Mouse (Mus musculus): Measurements from ENCODE around the gene Gm44503. TPM values are rescaled to one million over a fixed set of nuclear protein-coding genes. Genes with fewer than 3 reads are reported as not detected.

The Gm44503 gene
- total RNA-seq, 2 experiments from 2014 or later, result 0.56 TPM; not detected in 1

- no peak for DNase-seq (ENCODE audit: low spot score)
- intact Hi-C loops (cut with DNase I), result loop anchor here (2.0 kb wide), 1 partner anchor 121 kb away; no protein-coding TSS in a partner anchor
These were observed 11.2 kb downstream of the Gm44503 start for GRCm38 (mm10) chr9:72969874-72970273.

- intact Hi-C loops (cut with DNase I), result no loop called here
- no peak for DNase-seq (ENCODE audit: low spot score)
These were observed 13.8 kb downstream of the Gm44503 start for GRCm38 (mm10) chr9:72972435-72972834.

- intact Hi-C loops (cut with DNase I), result no loop called here
These were observed 14.3 kb downstream of the Gm44503 start for GRCm38 (mm10) chr9:72972984-72973383.

GRCm38 (mm10) chr9:72974734-72975133 is 16.1 kb downstream of the Gm44503 start:
- intact Hi-C loops (cut with DNase I), result no loop called here
- no peak for DNase-seq (ENCODE audit: low spot score)

More at GRCm38 (mm10) chr9:72972984-72973383, 14.3 kb downstream of the Gm44503 start:
- DNase-seq (ENCODE audit: low spot score), result no peak

- DNase-seq (ENCODE audit: low spot score), result no peak
- intact Hi-C loops (cut with DNase I), result no loop called here
These were observed 16.6 kb downstream of the Gm44503 start for GRCm38 (mm10) chr9:72975242-72975641.

GRCm38 (mm10) chr9:72983066-72983465 is 24.4 kb downstream of the Gm44503 start:
- no peak for DNase-seq (ENCODE audit: low spot score)
- intact Hi-C loops (cut with DNase I), result no loop called here

- DNase-seq (ENCODE audit: low spot score), result peak; percentile 95
- intact Hi-C loops (cut with DNase I), result loop anchor here (2.0 kb wide), 1 partner anchor 53 kb away; no protein-coding TSS in a partner anchor
These were observed 26.9 kb downstream of the Gm44503 start, which contains the start of the genes Ccpg1os and Ccpg1 for GRCm38 (mm10) chr9:72985250-72986220. Ccpg1os (minus strand) TSS chr9:72985382. Ccpg1 (plus strand) TSS chr9:72985429.

- no peak for DNase-seq (ENCODE audit: low spot score)
- intact Hi-C loops (cut with DNase I), result loop anchor here (2.0 kb wide), 1 partner anchor 51 kb away; no protein-coding TSS in a partner anchor
These were observed 29.1 kb downstream of the Gm44503 start for GRCm38 (mm10) chr9:72987703-72988102.

- intact Hi-C loops (cut with DNase I), result no loop called here
- no peak for DNase-seq (ENCODE audit: low spot score)
These were observed 30.1 kb downstream of the Gm44503 start for GRCm38 (mm10) chr9:72988706-72989105.

- no peak for DNase-seq (ENCODE audit: low spot score)
- intact Hi-C loops (cut with DNase I), result no loop called here
These were observed 32.8 kb downstream of the Gm44503 start for GRCm38 (mm10) chr9:72991420-72991819.

GRCm38 (mm10) chr9:72992576-72992975 is 33.9 kb downstream of the Gm44503 start:
- no peak for DNase-seq (ENCODE audit: low spot score)
- intact Hi-C loops (cut with DNase I), result no loop called here

- intact Hi-C loops (cut with DNase I), result no loop called here
- no peak for DNase-seq (ENCODE audit: low spot score)
These were observed 37.5 kb downstream of the Gm44503 start for GRCm38 (mm10) chr9:72996167-72996566.

GRCm38 (mm10) chr9:72996806-72997205 is 38.2 kb downstream of the Gm44503 start:
- no peak for DNase-seq (ENCODE audit: low spot score)
- intact Hi-C loops (cut with DNase I), result no loop called here

GRCm38 (mm10) chr9:73000487-73000886 is 41.8 kb downstream of the Gm44503 start:
- intact Hi-C loops (cut with DNase I), result no loop called here
- no peak for DNase-seq (ENCODE audit: low spot score)

- intact Hi-C loops (cut with DNase I), result no loop called here
- DNase-seq (ENCODE audit: low spot score), result no peak
These were observed 42.8 kb downstream of the Gm44503 start for GRCm38 (mm10) chr9:73001314-73002011.

- DNase-seq (ENCODE audit: low spot score), result no peak
These were observed 43.5 kb downstream of the Gm44503 start for GRCm38 (mm10) chr9:73002177-73002576.

GRCm38 (mm10) chr9:73004076-73004475 is 45.4 kb downstream of the Gm44503 start:
- no peak for DNase-seq (ENCODE audit: low spot score)
- intact Hi-C loops (cut with DNase I), result no loop called here

More at GRCm38 (mm10) chr9:73002177-73002576, 43.5 kb downstream of the Gm44503 start:
- intact Hi-C loops (cut with DNase I), result no loop called here

GRCm38 (mm10) chr9:73005106-73005505 is 46.5 kb downstream of the Gm44503 start:
- no peak for DNase-seq (ENCODE audit: low spot score)
- intact Hi-C loops (cut with DNase I), result no loop called here

- DNase-seq (ENCODE audit: low spot score), result no peak
- intact Hi-C loops (cut with DNase I), result no loop called here
These were observed 47.5 kb downstream of the Gm44503 start for GRCm38 (mm10) chr9:73006175-73006574.

GRCm38 (mm10) chr9:73008384-73008783 is 49.7 kb downstream of the Gm44503 start:
- intact Hi-C loops (cut with DNase I), result no loop called here
- no peak for DNase-seq (ENCODE audit: low spot score)
